ENCODE assay signal across 10 mouse cellular contexts in genomic region chr19:18828601-18829000, GRCm38 (mm10).
DNase-seq lines count a peak whose midpoint lies in the region.
"Had no signal": no experiment of that assay in that cellular context is flagged by ENCODE, and none has a peak within 500 bp of the region (broad histone marks: within the 10 kb centered on the region; RNA-seq: fewer than 3 reads in every experiment).

No protein-coding gene starts in this region.

- intact Hi-C loops in left cerebral cortex, postnatal 4 days (cut with DNase I): no loop called here
- intact Hi-C loops in left cerebral cortex, postnatal 14 days (cut with DNase I): no loop called here

- DNase-seq in cerebellum, postnatal 10 days: peak; percentile 45 to 58
- no peak for DNase-seq in cerebellum, postnatal 4 days (ENCODE audit: low spot score in 2 of 2)
- peak; percentile 15 to 57 for DNase-seq in cerebellum, postnatal 25 days
- DNase-seq in cerebellum, adult 8-10 months: no peak
- DNase-seq in left cerebral cortex, postnatal 4 days: peak; percentile 13
- no peak for DNase-seq in left cerebral cortex, postnatal 14 days (ENCODE audit: low spot score in 2 of 2)
- DNase-seq: adrenal gland, adult 2 months; adrenal gland, postnatal 10 days; adrenal gland, postnatal 25 days; embryo, embryonic 11 days had no signal

Comparison
In these comparisons a context has a peak if more than half of its experiments do, and no peak if none do; other contexts are left out.
1. DNase-seq: peak in cerebellum, postnatal 10 days (2 of 2), cerebellum, postnatal 25 days (2 of 2) and left cerebral cortex, postnatal 4 days (single experiment); none in cerebellum, postnatal 4 days (0 of 2), cerebellum, adult 8-10 months (single experiment) and left cerebral cortex, postnatal 14 days (0 of 2).